Mouse (Mus musculus): ENCODE results near the gene Pitpnm2. TPM values are rescaled to one million over a fixed set of nuclear protein-coding genes. Genes with fewer than 3 reads are reported as not detected.

The Pitpnm2 gene
- polyA plus RNA-seq, 1 experiment from 2014 or later: 10.2 TPM

- Histone ChIP-seq H3K27ac (replicated peaks in 1 of 2; ENCODE audit: control insufficient read depth in 1 of 2, insufficient read depth in 1 of 2, low read depth in 2 of 2, low read length in 2 of 2) (peak overlapping the region in 1 of 2 experiments; percentile 31; a peak in 2 of 4 replicates), H3K27me3 (ENCODE audit: control insufficient read depth, insufficient read depth, low read length) (no peaks in the 10 kb centered on the region), H3K9ac (ENCODE audit: low read length) (peak overlapping the region; percentile 1; the same call in 1 of the 2 replicates), H3K4me3 (ENCODE audit: control insufficient read depth in 1 of 2, insufficient read depth in 1 of 2, low read depth in 1 of 2, low read length in 2 of 2) (no peak overlapping the region), H3K4me2 (ENCODE audit: low read length) (no peak overlapping the region), H3K36me3 (ENCODE audit: control insufficient read depth, insufficient read depth, low read length) (no peaks in the 10 kb centered on the region), H3K4me1 (ENCODE audit: control insufficient read depth in 2 of 2, insufficient read depth in 2 of 2, low read length in 2 of 2) (peaks cover 58 to 96% of the 10 kb centered on the region in 2 experiments), H3K9me3 (ENCODE audit: control insufficient read depth, low read length) (no peaks in the 10 kb centered on the region)
- 61% methylated on average over 10 of the region's 10 CpGs for WGBS
- no peak for ATAC-seq (ENCODE audit: insufficient number of reproducible peaks, insufficient read depth, low FRiP score, low read depth)
These were observed 59.3 kb downstream of the Pitpnm2 start for GRCm38 (mm10) chr5:124190146-124190870.

- no peak overlapping the region for H3K4me2 ChIP-seq (ENCODE audit: low read length)
- H3K4me1 ChIP-seq (ENCODE audit: control insufficient read depth in 2 of 2, insufficient read depth in 2 of 2, low read length in 2 of 2): peaks cover 61 to 96% of the 10 kb centered on the region in 2 experiments
- peak overlapping the region in 1 of 2 experiments; percentile 31; a peak in 1 of 4 replicates for H3K27ac ChIP-seq (replicated peaks in 1 of 2; ENCODE audit: control insufficient read depth in 1 of 2, insufficient read depth in 1 of 2, low read depth in 2 of 2, low read length in 2 of 2)
- 68% methylated on average over 4 of the region's 4 CpGs for WGBS
- no peaks in the 10 kb centered on the region for H3K36me3 ChIP-seq (ENCODE audit: control insufficient read depth, insufficient read depth, low read length)
- ATAC-seq (ENCODE audit: insufficient number of reproducible peaks, insufficient read depth, low FRiP score, low read depth): no peak
- no peak overlapping the region for H3K4me3 ChIP-seq (ENCODE audit: control insufficient read depth in 1 of 2, insufficient read depth in 1 of 2, low read depth in 1 of 2, low read length in 2 of 2)
- H3K9me3 ChIP-seq (ENCODE audit: control insufficient read depth, low read length): no peaks in the 10 kb centered on the region
- no peaks in the 10 kb centered on the region for H3K27me3 ChIP-seq (ENCODE audit: control insufficient read depth, insufficient read depth, low read length)
- H3K9ac ChIP-seq (ENCODE audit: low read length): no peak overlapping the region; the same call in 1 of the 2 replicates
These were observed 60.0 kb downstream of the Pitpnm2 start for GRCm38 (mm10) chr5:124189572-124189981.

- Histone ChIP-seq H3K9me3 (ENCODE audit: control insufficient read depth, low read length) (no peaks in the 10 kb centered on the region), H3K4me2 (ENCODE audit: low read length) (peak overlapping the region; percentile 57), H3K27me3 (ENCODE audit: control insufficient read depth, insufficient read depth, low read length) (no peaks in the 10 kb centered on the region), H3K27ac (replicated peaks in 1 of 2; ENCODE audit: control insufficient read depth in 1 of 2, insufficient read depth in 1 of 2, low read depth in 2 of 2, low read length in 2 of 2) (peak overlapping the region; percentile 2 to 90; a peak in 3 of 4 replicates), H3K4me1 (ENCODE audit: control insufficient read depth in 2 of 2, insufficient read depth in 2 of 2, low read length in 2 of 2) (peaks cover 54 to 84% of the 10 kb centered on the region in 2 experiments), H3K9ac (ENCODE audit: low read length) (peak overlapping the region; percentile 71), H3K36me3 (ENCODE audit: control insufficient read depth, insufficient read depth, low read length) (no peaks in the 10 kb centered on the region), H3K4me3 (ENCODE audit: control insufficient read depth in 1 of 2, insufficient read depth in 1 of 2, low read depth in 1 of 2, low read length in 2 of 2) (peak overlapping the region in 1 of 2 experiments; percentile 17; a peak in 1 of 4 replicates)
- ATAC-seq (ENCODE audit: insufficient number of reproducible peaks, insufficient read depth, low FRiP score, low read depth): no peak
- WGBS: 54% methylated on average over 12 of the region's 12 CpGs
These were observed 61.9 kb downstream of the Pitpnm2 start for GRCm38 (mm10) chr5:124187508-124188311.

GRCm38 (mm10) chr5:124186981-124187507 is 62.5 kb downstream of the Pitpnm2 start:
- no peaks in the 10 kb centered on the region for H3K36me3 ChIP-seq (ENCODE audit: control insufficient read depth, insufficient read depth, low read length)
- H3K9me3 ChIP-seq (ENCODE audit: control insufficient read depth, low read length): no peaks in the 10 kb centered on the region
- H3K27me3 ChIP-seq (ENCODE audit: control insufficient read depth, insufficient read depth, low read length): no peaks in the 10 kb centered on the region
- H3K4me3 ChIP-seq (ENCODE audit: control insufficient read depth in 1 of 2, insufficient read depth in 1 of 2, low read depth in 1 of 2, low read length in 2 of 2): peak overlapping the region; percentile 10 to 17
- H3K4me1 ChIP-seq (ENCODE audit: control insufficient read depth in 2 of 2, insufficient read depth in 2 of 2, low read length in 2 of 2): peaks cover 48 to 77% of the 10 kb centered on the region in 2 experiments
- H3K27ac ChIP-seq (replicated peaks in 1 of 2; ENCODE audit: control insufficient read depth in 1 of 2, insufficient read depth in 1 of 2, low read depth in 2 of 2, low read length in 2 of 2): peak overlapping the region; percentile 66 to 90
- ATAC-seq (ENCODE audit: insufficient number of reproducible peaks, insufficient read depth, low FRiP score, low read depth): no peak
- peak overlapping the region; percentile 71 for H3K9ac ChIP-seq (ENCODE audit: low read length)
- H3K4me2 ChIP-seq (ENCODE audit: low read length): peak overlapping the region; percentile 57
- 26% methylated on average over 22 of the region's 22 CpGs for WGBS

GRCm38 (mm10) chr5:124186465-124186854 is 63.1 kb downstream of the Pitpnm2 start:
- Histone ChIP-seq H3K4me1 (ENCODE audit: control insufficient read depth in 2 of 2, insufficient read depth in 2 of 2, low read length in 2 of 2) (peaks cover 48 to 72% of the 10 kb centered on the region in 2 experiments), H3K9ac (ENCODE audit: low read length) (peak overlapping the region; percentile 71), H3K4me2 (ENCODE audit: low read length) (peak overlapping the region; percentile 57), H3K9me3 (ENCODE audit: control insufficient read depth, low read length) (no peaks in the 10 kb centered on the region), H3K4me3 (ENCODE audit: control insufficient read depth in 1 of 2, insufficient read depth in 1 of 2, low read depth in 1 of 2, low read length in 2 of 2) (peak overlapping the region; percentile 10 to 17; a peak in 2 of 4 replicates), H3K27me3 (ENCODE audit: control insufficient read depth, insufficient read depth, low read length) (no peaks in the 10 kb centered on the region), H3K27ac (replicated peaks in 1 of 2; ENCODE audit: control insufficient read depth in 1 of 2, insufficient read depth in 1 of 2, low read depth in 2 of 2, low read length in 2 of 2) (peak overlapping the region; percentile 90 to 92), H3K36me3 (ENCODE audit: control insufficient read depth, insufficient read depth, low read length) (no peaks in the 10 kb centered on the region)
- 49% methylated on average over 10 of the region's 10 CpGs for whole genome bisulfite sequencing
- no peak for ATAC-seq (ENCODE audit: insufficient number of reproducible peaks, insufficient read depth, low FRiP score, low read depth)

GRCm38 (mm10) chr5:124185706-124186464 is 63.7 kb downstream of the Pitpnm2 start:
- peaks cover 48 to 70% of the 10 kb centered on the region in 2 experiments for H3K4me1 ChIP-seq (ENCODE audit: control insufficient read depth in 2 of 2, insufficient read depth in 2 of 2, low read length in 2 of 2)
- H3K27ac ChIP-seq (replicated peaks in 1 of 2; ENCODE audit: control insufficient read depth in 1 of 2, insufficient read depth in 1 of 2, low read depth in 2 of 2, low read length in 2 of 2): peak overlapping the region; percentile 90 to 92
- ATAC-seq (ENCODE audit: insufficient number of reproducible peaks, insufficient read depth, low FRiP score, low read depth): peak; percentile 20; the same call in 1 of the 2 replicates
- H3K27me3 ChIP-seq (ENCODE audit: control insufficient read depth, insufficient read depth, low read length): no peaks in the 10 kb centered on the region
- H3K9ac ChIP-seq (ENCODE audit: low read length): peak overlapping the region; percentile 71
- WGBS: 26% methylated on average over 15 of the region's 15 CpGs
- no peaks in the 10 kb centered on the region for H3K9me3 ChIP-seq (ENCODE audit: control insufficient read depth, low read length)
- H3K4me2 ChIP-seq (ENCODE audit: low read length): peak overlapping the region; percentile 57
- peak overlapping the region in 1 of 2 experiments; percentile 11; a peak in 2 of 4 replicates for H3K4me3 ChIP-seq (ENCODE audit: control insufficient read depth in 1 of 2, insufficient read depth in 1 of 2, low read depth in 1 of 2, low read length in 2 of 2)
- no peaks in the 10 kb centered on the region for H3K36me3 ChIP-seq (ENCODE audit: control insufficient read depth, insufficient read depth, low read length)
